Mouse (Mus musculus) frontal cortex, adult 2 months (tissue): Measurements from ENCODE around the gene Zg16. TPM values are rescaled to one million over a fixed set of nuclear protein-coding genes. Genes with fewer than 3 reads are reported as not detected.
A peak's percentile ranks its signal among the peaks of the same experiment; 100 is the strongest.
"Not testable (repeated sequence)": the region's sequence is repeated elsewhere in the genome, so short reads cannot be mapped to it uniquely, and the experiment has no call there.

Experiments used
- DNase-seq, 2 experiments: peaks; one replicate each; pipeline ENCODE4 v3.0.0; 2022; ENCODE audit warnings: low spot score in 1 of 2; ENCODE audit errors: extremely low spot score in 1 of 2
- polyA plus RNA-seq: library from polyadenylated mRNA; depleted of rRNA; stranded (reverse); fragments of >200 nt; gene quantifications from 2 replicates; pipeline ENCODE4 v1.2.3, GENCODE M21; 2012

Zg16 gene
- polyA plus RNA-seq, 1 experiment, result 0.16 TPM

GRCm38 (mm10) chr7:127104560-127105332, 17.6 kb upstream of the Zg16 start:
- DNase-seq, result peak; percentile 44 to 94

GRCm38 (mm10) chr7:127103960-127104359, 16.8 kb upstream of the Zg16 start:
- no peak for DNase-seq

- no peak for DNase-seq
Observed at GRCm38 (mm10) chr7:127102148-127102547, 15.0 kb upstream of the Zg16 start.

GRCm38 (mm10) chr7:127101451-127102016, 14.4 kb upstream of the Zg16 start:
- no peak for DNase-seq

GRCm38 (mm10) chr7:127099528-127099927, 12.4 kb upstream of the Zg16 start:
- DNase-seq, result no peak

GRCm38 (mm10) chr7:127098950-127099349, 11.8 kb upstream of the Zg16 start:
- DNase-seq, result no peak

- no peak for DNase-seq
Observed at GRCm38 (mm10) chr7:127098521-127098920, 11.4 kb upstream of the Zg16 start.

- DNase-seq, result no peak
Observed at GRCm38 (mm10) chr7:127096456-127096855, 9.3 kb upstream of the Zg16 start.

GRCm38 (mm10) chr7:127093914-127094313, 6.8 kb upstream of the Zg16 start:
- no peak for DNase-seq

- no peak for DNase-seq
Observed at GRCm38 (mm10) chr7:127091114-127091896, 4.2 kb upstream of the Zg16 start, which contains the start of gene AI467606. Gene AI467606, plus strand, starts transcription at chr7:127091359.

- DNase-seq, result no peak
Observed at GRCm38 (mm10) chr7:127090154-127091113, 3.3 kb upstream of the Zg16 start.

- DNase-seq, result no peak
Observed at GRCm38 (mm10) chr7:127088901-127089845, 2.0 kb upstream of the Zg16 start.

- DNase-seq, result no peak
Observed at GRCm38 (mm10) chr7:127088083-127088482, 955 bp upstream of the Zg16 start.

GRCm38 (mm10) chr7:127085751-127086150, 1.4 kb downstream of the Zg16 start:
- not testable (repeated sequence) for DNase-seq

- no peak for DNase-seq
Observed at GRCm38 (mm10) chr7:127084794-127085193, 2.3 kb downstream of the Zg16 start.

- no peak for DNase-seq
Observed at GRCm38 (mm10) chr7:127083689-127084088, 3.4 kb downstream of the Zg16 start.

GRCm38 (mm10) chr7:127082995-127083394, 4.1 kb downstream of the Zg16 start:
- DNase-seq, result no peak

GRCm38 (mm10) chr7:127082271-127082670, 4.9 kb downstream of the Zg16 start:
- no peak for DNase-seq

GRCm38 (mm10) chr7:127080045-127080444, 7.1 kb downstream of the Zg16 start:
- DNase-seq, result no peak
